22 mouse cellular contexts compared by ENCODE assay signal in genomic region chr3:109378278-109378677, GRCm38 (mm10). TPM values are rescaled to one million over a fixed set of nuclear protein-coding genes. Genes with fewer than 3 reads are reported as not detected.
DNase-seq lines count a peak whose midpoint lies in the region; ATAC-seq and TF ChIP-seq lines count a peak whose summit lies in the region.
"Had no signal": no experiment of that assay in that cellular context is flagged by ENCODE, and none has a peak within 500 bp of the region (broad histone marks: within the 10 kb centered on the region; RNA-seq: fewer than 3 reads in every experiment).

No protein-coding gene starts in this region.

- no peaks in the 10 kb centered on the region for H3K27me3 ChIP-seq in erythroblast, embryonic 14.5 days (ENCODE audit: control insufficient read depth)
- no peaks in the 10 kb centered on the region for H3K27me3 ChIP-seq in heart, embryonic 13.5 days (replicated peaks)
- no peaks in the 10 kb centered on the region for H3K27me3 ChIP-seq in liver, embryonic 14.5 days (ENCODE audit: control insufficient read depth, insufficient read depth, low read length)
- H3K27me3 ChIP-seq in midbrain, embryonic 10.5 days (ENCODE audit: low read depth, poor library complexity, severe bottlenecking) = no peaks in the 10 kb centered on the region
- H3K27me3 ChIP-seq: embryonic facial prominence, embryonic 13.5 days; hindbrain, embryonic 15.5 days had no signal

- H3K36me3 ChIP-seq in erythroblast, embryonic 14.5 days (ENCODE audit: control insufficient read depth) = no peaks in the 10 kb centered on the region
- H3K36me3 ChIP-seq in heart, embryonic 13.5 days = no peaks in the 10 kb centered on the region
- no peaks in the 10 kb centered on the region for H3K36me3 ChIP-seq in liver, embryonic 14.5 days (replicated peaks; ENCODE audit: control insufficient read depth, insufficient read depth, low read depth)
- H3K36me3 ChIP-seq in midbrain, embryonic 10.5 days = no peaks in the 10 kb centered on the region
- H3K36me3 ChIP-seq: embryonic facial prominence, embryonic 13.5 days; forebrain, embryonic 10.5 days; G1E; hindbrain, embryonic 15.5 days had no signal

- H3K9me3 ChIP-seq in erythroblast, embryonic 14.5 days (ENCODE audit: control insufficient read depth, low read length) = no peaks in the 10 kb centered on the region
- no peaks in the 10 kb centered on the region for H3K9me3 ChIP-seq in heart, embryonic 13.5 days
- H3K9me3 ChIP-seq in liver, embryonic 14.5 days (ENCODE audit: control insufficient read depth, low read length) = no peaks in the 10 kb centered on the region
- no peaks in the 10 kb centered on the region for H3K9me3 ChIP-seq in midbrain, embryonic 10.5 days (replicated peaks)
- H3K9me3 ChIP-seq: embryonic facial prominence, embryonic 13.5 days; forebrain, embryonic 10.5 days; hindbrain, embryonic 15.5 days had no signal

- intact Hi-C loops in heart, postnatal 10 days (cut with DNase I) = no loop called here

- WGBS in heart, embryonic 13.5 days = 82% methylated on average over 4 of the region's 4 CpGs
- 40% methylated on average over 4 of the region's 4 CpGs for WGBS in liver, embryonic 14.5 days (ENCODE audit: insufficient replicate concordance)
- WGBS in midbrain, embryonic 10.5 days = 78% methylated on average over 4 of the region's 4 CpGs

- no peak for ATAC-seq in erythroblast, adult 5-6 weeks (replicated peaks; ENCODE audit: low FRiP score, poor library complexity, severe bottlenecking)
- no peak for ATAC-seq in heart, embryonic 13.5 days (ENCODE audit: extremely low read depth, insufficient number of reproducible peaks, low FRiP score, low TSS enrichment)
- ATAC-seq in liver, embryonic 14.5 days (ENCODE audit: insufficient read depth) = peak; percentile 53
- ATAC-seq: CD4-positive, CD25-positive, alpha-beta regulatory T cell, adult 4 months; forebrain, embryonic 14.5 days had no signal

- DNase-seq in heart, postnatal 10 days = no peak
- no peak for DNase-seq in liver, embryonic 14.5 days (ENCODE audit: low read depth in 3 of 3, low spot score in 3 of 3)
- DNase-seq in adrenal gland, adult (ENCODE audit: inconsistent age in 2 of 2, low spot score in 1 of 2) = no peak
- no peak for DNase-seq in midbrain, embryonic 10.5 days (ENCODE audit: low spot score)
- DNase-seq: adrenal gland, postnatal 14 days; B cell, adult 2 months; cerebellum, adult 18-20 months; cerebellum, adult 9-11 months; cerebellum, postnatal 36 days; gastrocnemius, adult 2 months; gastrocnemius, postnatal 25 days; heart, adult 11 months; heart, postnatal 14 days had no signal

- H3K4me2 ChIP-seq in heart, embryonic 13.5 days = peak overlapping the region; percentile 20; the same call in 1 of the 2 replicates
- H3K4me2 ChIP-seq in liver, embryonic 14.5 days (ENCODE audit: low read depth) = peak overlapping the region; percentile 51
- H3K4me2 ChIP-seq: embryonic facial prominence, embryonic 13.5 days; hindbrain, embryonic 15.5 days had no signal

- peak overlapping the region; percentile 2; the same call in 1 of the 2 replicates for H3K27ac ChIP-seq in heart, embryonic 13.5 days (replicated peaks)
- peak overlapping the region; percentile 61 for H3K27ac ChIP-seq in liver, embryonic 14.5 days
- H3K27ac ChIP-seq in midbrain, embryonic 10.5 days (replicated peaks) = no peak overlapping the region
- H3K27ac ChIP-seq: embryonic facial prominence, embryonic 13.5 days; forebrain, embryonic 10.5 days; gastrocnemius, adult 2 months; hindbrain, embryonic 15.5 days had no signal

- no peak for TF ChIP-seq CTCF in liver, embryonic 14.5 days (IDR thresholded peaks at IDR 0.05; ENCODE audit: low read depth)

- peak overlapping the region; percentile 28 for H3K4me3 ChIP-seq in erythroblast, embryonic 14.5 days (replicated peaks)
- H3K4me3 ChIP-seq in heart, embryonic 13.5 days = no peak overlapping the region
- peak overlapping the region in 1 of 2 experiments; percentile 15; a peak in 1 of 4 replicates for H3K4me3 ChIP-seq in liver, embryonic 14.5 days (ENCODE audit: insufficient read depth in 1 of 2, low read depth in 2 of 2, low read length in 2 of 2)
- no peak overlapping the region for H3K4me3 ChIP-seq in midbrain, embryonic 10.5 days
- H3K4me3 ChIP-seq: embryonic facial prominence, embryonic 13.5 days; forebrain, embryonic 10.5 days; gastrocnemius, adult 2 months; hindbrain, embryonic 15.5 days had no signal

- H3K9ac ChIP-seq in heart, embryonic 13.5 days = no peak overlapping the region
- H3K9ac ChIP-seq in liver, embryonic 14.5 days (replicated peaks) = peak overlapping the region; percentile 9; the same call in 1 of the 2 replicates
- H3K9ac ChIP-seq: embryonic facial prominence, embryonic 13.5 days; hindbrain, embryonic 15.5 days had no signal

- TF ChIP-seq EP300 in liver, embryonic 14.5 days (IDR thresholded peaks at IDR 0.05; ENCODE audit: low read depth) = no peak

- peaks cover 37% of the 10 kb centered on the region for H3K4me1 ChIP-seq in erythroblast, embryonic 14.5 days (ENCODE audit: control insufficient read depth)
- H3K4me1 ChIP-seq in heart, embryonic 13.5 days = no peaks in the 10 kb centered on the region
- H3K4me1 ChIP-seq in liver, embryonic 14.5 days (replicated peaks; ENCODE audit: control insufficient read depth in 2 of 2, insufficient read depth in 2 of 2, low read length in 1 of 2) = peaks cover 17% of the 10 kb centered on the region in 2 experiments
- H3K4me1 ChIP-seq in midbrain, embryonic 10.5 days = no peaks in the 10 kb centered on the region
- H3K4me1 ChIP-seq: embryonic facial prominence, embryonic 13.5 days; forebrain, embryonic 10.5 days; hindbrain, embryonic 15.5 days had no signal

RNA-seq across cellular contexts. Expression of gene Vav3, which starts 37.8 kb away (rescaled TPM):
- not detected in 2 replicates for polyA plus RNA-seq in erythroblast, embryonic 14.5 days (2012)
- total RNA-seq in erythroblast, adult 5-6 weeks (2015; ENCODE audit: low replicate concordance) = 6.5 and 25.7 TPM in 2 replicates
- total RNA-seq in erythroblast, adult 5-6 weeks (2017; ENCODE audit: low replicate concordance) = 13.2 and 15.5 TPM in 2 replicates
- polyA plus RNA-seq in heart, embryonic 13.5 days (2015; fragmentation: Nextera tagmentation; extraction: Ambion mirVana) = 7.4 and 7.5 TPM in 2 replicates
- 10 to 100 TPM; 12.5 to 18.7 TPM for total RNA-seq in heart, postnatal 10 days (2021)
- polyA plus RNA-seq in liver, embryonic 14.5 days (2012; rRNA removed) = 0.61 and 1.2 TPM in 2 replicates
- 2.5 and 2.8 TPM in 2 replicates for polyA plus RNA-seq in liver, embryonic 14.5 days (2014; fragmentation: Nextera tagmentation; extraction: Ambion mirVana)
- 7.6 and 8.4 TPM in 2 replicates for polyA plus RNA-seq in midbrain, embryonic 10.5 days (2016; fragmentation: Nextera tagmentation; extraction: Ambion mirVana)
- polyA plus RNA-seq: G1E had no signal
